Mouse (Mus musculus): ENCODE data around the gene Pou1f1. TPM values are rescaled to one million over a fixed set of nuclear protein-coding genes. Genes with fewer than 3 reads are reported as not detected.

Pou1f1 gene
- polyA plus RNA-seq, 1 experiment from 2014 or later = not detected

- peak overlapping the region; percentile 94 for H3K9ac ChIP-seq (ENCODE audit: low read depth, low read length)
- no peak overlapping the region for H3K27ac ChIP-seq (ENCODE audit: low read depth, low read length)
- no peaks in the 10 kb centered on the region for H3K9me3 ChIP-seq (ENCODE audit: control insufficient read depth, low read length)
- no peaks in the 10 kb centered on the region for H3K27me3 ChIP-seq (replicated peaks; ENCODE audit: control insufficient read depth, insufficient read depth, low read length)
- peak overlapping the region; percentile 84 for H3K4me2 ChIP-seq
- DNase-seq (ENCODE audit: low spot score) = no peak
- WGBS = 14% methylated on average over 8 of the region's 8 CpGs
- no peak for ATAC-seq (replicated peaks; ENCODE audit: low FRiP score)
- H3K4me1 ChIP-seq (replicated peaks; ENCODE audit: control insufficient read depth, insufficient read depth, low read length) = peaks cover 6% of the 10 kb centered on the region
- H3K4me3 ChIP-seq (ENCODE audit: low read depth, low read length) = peak overlapping the region; percentile 92
- 0 out of 2 replicates have a peak, but pooled peaks cover 3% of the 10 kb centered on the region for H3K36me3 ChIP-seq (ENCODE audit: control insufficient read depth, insufficient read depth, low read length)
Measured at GRCm38 (mm10) chr16:65560996-65561962, 41.0 kb downstream of the Pou1f1 start.

GRCm38 (mm10) chr16:65561963-65562863 lies 41.9 kb downstream of the Pou1f1 start, which contains the start of gene Chmp2b:
Chmp2b (minus strand) TSS chr16:65562726.
- H3K4me2 ChIP-seq = peak within 1 kb of the TSS; percentile 84
- DNase-seq (ENCODE audit: low spot score) = peak; percentile 84
- no peak within 1 kb of the TSS for H3K27ac ChIP-seq (ENCODE audit: low read depth, low read length)

GRCm38 (mm10) chr16:65562864-65563206 lies 42.5 kb downstream of the Pou1f1 start:
- Histone ChIP-seq H3K9ac (ENCODE audit: low read depth, low read length) (peak overlapping the region; percentile 94), H3K27me3 (replicated peaks; ENCODE audit: control insufficient read depth, insufficient read depth, low read length) (no peaks in the 10 kb centered on the region), H3K4me2 (peak overlapping the region; percentile 84), H3K4me1 (replicated peaks; ENCODE audit: control insufficient read depth, insufficient read depth, low read length) (peaks cover 6% of the 10 kb centered on the region), H3K4me3 (ENCODE audit: low read depth, low read length) (peak overlapping the region; percentile 92), H3K9me3 (ENCODE audit: control insufficient read depth, low read length) (no peaks in the 10 kb centered on the region), H3K27ac (ENCODE audit: low read depth, low read length) (no peak overlapping the region), H3K36me3 (ENCODE audit: control insufficient read depth, insufficient read depth, low read length) (0 out of 2 replicates have a peak, but pooled peaks cover 3% of the 10 kb centered on the region)
- ATAC-seq (replicated peaks; ENCODE audit: low FRiP score) (peak; percentile 71), DNase-seq (ENCODE audit: low spot score) (no peak)
- WGBS = 1% methylated on average over 10 of the region's 10 CpGs

More at GRCm38 (mm10) chr16:65561963-65562863, 41.9 kb downstream of the Pou1f1 start, which contains the start of gene Chmp2b:
- Histone ChIP-seq H3K27me3 (replicated peaks; ENCODE audit: control insufficient read depth, insufficient read depth, low read length) (no peaks in the 10 kb centered on the region), H3K4me1 (replicated peaks; ENCODE audit: control insufficient read depth, insufficient read depth, low read length) (peaks cover 6% of the 10 kb centered on the region), H3K9ac (ENCODE audit: low read depth, low read length) (peak within 1 kb of the TSS; percentile 94), H3K4me3 (ENCODE audit: low read depth, low read length) (peak within 1 kb of the TSS; percentile 92), H3K9me3 (ENCODE audit: control insufficient read depth, low read length) (no peaks in the 10 kb centered on the region), H3K36me3 (ENCODE audit: control insufficient read depth, insufficient read depth, low read length) (0 out of 2 replicates have a peak, but pooled peaks cover 3% of the 10 kb centered on the region)
- under 1% methylated on average over 67 of the region's 69 CpGs for WGBS
- peak; percentile 93 for ATAC-seq (replicated peaks; ENCODE audit: low FRiP score)

DNA sequence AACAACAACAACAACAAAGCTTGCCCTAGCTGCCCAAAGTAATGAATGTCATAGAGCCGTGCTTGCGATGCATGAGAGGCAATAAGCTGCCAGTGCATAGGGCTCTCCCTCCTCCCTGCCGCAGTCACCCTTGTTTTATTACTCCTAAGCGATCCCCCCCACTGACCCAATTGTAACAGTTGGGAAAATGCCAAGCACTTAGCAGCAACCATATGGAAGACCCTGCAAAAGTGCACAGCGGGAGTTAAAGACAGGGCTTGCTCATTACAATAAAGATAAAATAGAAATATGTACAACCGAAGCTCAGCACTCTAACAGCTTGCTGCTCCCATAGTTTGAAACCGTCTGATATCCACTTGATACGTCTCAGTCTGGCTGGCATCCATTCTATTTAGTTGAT lies 44.0 kb downstream of the Pou1f1 start:
- DNase-seq (ENCODE audit: low spot score) = no peak
- no peaks in the 10 kb centered on the region for H3K27me3 ChIP-seq (replicated peaks; ENCODE audit: control insufficient read depth, insufficient read depth, low read length)
- H3K9ac ChIP-seq (ENCODE audit: low read depth, low read length) = no peak overlapping the region
- no peak for ATAC-seq (replicated peaks; ENCODE audit: low FRiP score)
- H3K36me3 ChIP-seq (ENCODE audit: control insufficient read depth, insufficient read depth, low read length) = no peaks in the 10 kb centered on the region
- H3K9me3 ChIP-seq (ENCODE audit: control insufficient read depth, low read length) = no peaks in the 10 kb centered on the region
- WGBS = 82% methylated on average over 8 of the region's 8 CpGs
- peaks cover 6% of the 10 kb centered on the region for H3K4me1 ChIP-seq (replicated peaks; ENCODE audit: control insufficient read depth, insufficient read depth, low read length)
- H3K27ac ChIP-seq (ENCODE audit: low read depth, low read length) = no peak overlapping the region
- no peak overlapping the region for H3K4me3 ChIP-seq (ENCODE audit: low read depth, low read length)
- H3K4me2 ChIP-seq = no peak overlapping the region

- Histone ChIP-seq H3K27ac (ENCODE audit: low read depth, low read length) (no peak overlapping the region), H3K9ac (ENCODE audit: low read depth, low read length) (no peak overlapping the region), H3K36me3 (ENCODE audit: control insufficient read depth, insufficient read depth, low read length) (no peaks in the 10 kb centered on the region), H3K9me3 (ENCODE audit: control insufficient read depth, low read length) (no peaks in the 10 kb centered on the region), H3K4me3 (ENCODE audit: low read depth, low read length) (no peak overlapping the region), H3K27me3 (replicated peaks; ENCODE audit: control insufficient read depth, insufficient read depth, low read length) (no peaks in the 10 kb centered on the region), H3K4me2 (no peak overlapping the region), H3K4me1 (replicated peaks; ENCODE audit: control insufficient read depth, insufficient read depth, low read length) (peaks cover 6% of the 10 kb centered on the region)
- DNase-seq (ENCODE audit: low spot score) (no peak), ATAC-seq (replicated peaks; ENCODE audit: low FRiP score) (no peak)
- 86% methylated on average over 1 of the region's 1 CpGs for WGBS
Measured at GRCm38 (mm10) chr16:65564951-65565350, 44.6 kb downstream of the Pou1f1 start.

DNA sequence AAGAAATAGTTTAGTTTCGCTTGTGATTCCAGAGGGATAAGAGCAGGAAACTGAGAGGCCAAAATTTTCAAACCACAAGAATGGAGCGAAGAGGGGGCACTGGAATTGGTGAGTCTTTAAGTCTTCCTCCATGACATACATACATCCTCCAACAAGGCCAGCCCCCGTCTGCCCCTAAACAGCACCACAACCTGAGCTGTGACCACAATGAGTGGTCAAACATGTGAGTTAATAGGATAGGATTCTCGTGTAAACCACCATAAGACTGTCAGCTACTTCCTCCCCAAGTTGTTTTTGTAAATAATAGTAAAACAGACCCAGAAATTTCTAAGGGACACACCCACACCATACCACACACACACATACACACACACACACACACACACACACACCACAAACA lies 48.5 kb downstream of the Pou1f1 start:
- WGBS = 63% methylated on average over 4 of the region's 4 CpGs
- H3K36me3 ChIP-seq (ENCODE audit: control insufficient read depth, insufficient read depth, low read length) = no peaks in the 10 kb centered on the region

DNA sequence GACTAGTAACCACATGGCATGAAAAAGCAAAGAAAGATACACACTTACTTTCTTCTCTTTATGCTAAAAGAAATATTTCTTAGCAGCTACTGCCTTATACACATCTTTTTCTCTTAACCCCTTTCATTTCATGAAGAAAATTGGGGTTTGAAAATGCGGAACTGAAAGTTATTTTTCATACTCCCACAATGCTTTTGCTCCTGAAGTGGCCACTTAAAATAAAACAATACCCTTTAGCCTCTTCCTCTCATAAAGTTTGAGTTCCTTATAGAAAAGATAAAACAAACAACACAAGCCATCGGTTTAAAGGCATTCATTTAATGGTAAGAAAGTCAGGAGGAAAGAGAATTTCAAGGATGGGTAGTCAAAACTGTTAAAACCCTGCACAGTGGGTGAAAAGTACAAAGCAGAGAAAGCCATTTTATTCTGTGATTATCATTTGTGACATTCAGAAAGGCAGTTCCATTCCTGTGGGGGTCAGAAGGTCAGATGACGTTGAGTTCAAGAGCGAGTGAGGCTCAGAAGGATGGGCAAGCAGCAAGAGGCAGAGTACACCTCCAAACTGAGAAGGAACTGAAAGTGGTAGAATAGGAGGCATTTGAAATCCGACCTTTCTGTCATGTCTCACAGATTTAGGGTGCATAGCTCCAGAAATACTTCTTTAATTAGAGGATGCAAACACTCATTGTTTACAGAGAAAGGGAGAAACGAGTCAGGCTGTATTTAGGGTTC lies 57.2 kb downstream of the Pou1f1 start:
- ATAC-seq (replicated peaks; ENCODE audit: low FRiP score) = no peak

More for the DNA sequence above, 48.5 kb downstream of the Pou1f1 start:
- no peaks in the 10 kb centered on the region for H3K27me3 ChIP-seq (replicated peaks; ENCODE audit: control insufficient read depth, insufficient read depth, low read length)
- no peak overlapping the region for H3K27ac ChIP-seq (ENCODE audit: low read depth, low read length)
- no peak overlapping the region for H3K9ac ChIP-seq (ENCODE audit: low read depth, low read length)
- H3K4me2 ChIP-seq = no peak overlapping the region
- no peak for ATAC-seq (replicated peaks; ENCODE audit: low FRiP score)
- no peaks in the 10 kb centered on the region for H3K9me3 ChIP-seq (ENCODE audit: control insufficient read depth, low read length)
- H3K4me1 ChIP-seq (replicated peaks; ENCODE audit: control insufficient read depth, insufficient read depth, low read length) = no peaks in the 10 kb centered on the region
- H3K4me3 ChIP-seq (ENCODE audit: low read depth, low read length) = no peak overlapping the region
- no peak for DNase-seq (ENCODE audit: low spot score)

More for the DNA sequence above, 57.2 kb downstream of the Pou1f1 start:
- no peaks in the 10 kb centered on the region for H3K27me3 ChIP-seq (replicated peaks; ENCODE audit: control insufficient read depth, insufficient read depth, low read length)
- no peak overlapping the region for H3K4me3 ChIP-seq (ENCODE audit: low read depth, low read length)
- no peaks in the 10 kb centered on the region for H3K4me1 ChIP-seq (replicated peaks; ENCODE audit: control insufficient read depth, insufficient read depth, low read length)
- no peaks in the 10 kb centered on the region for H3K9me3 ChIP-seq (ENCODE audit: control insufficient read depth, low read length)
- no peak overlapping the region for H3K9ac ChIP-seq (ENCODE audit: low read depth, low read length)
- no peak for DNase-seq (ENCODE audit: low spot score)
- no peaks in the 10 kb centered on the region for H3K36me3 ChIP-seq (ENCODE audit: control insufficient read depth, insufficient read depth, low read length)
- no peak overlapping the region for H3K4me2 ChIP-seq
- 62% methylated on average over 6 of the region's 6 CpGs for WGBS
- no peak overlapping the region for H3K27ac ChIP-seq (ENCODE audit: low read depth, low read length)
